Mouse (Mus musculus) liver, embryonic 12.5 days (tissue): ENCODE measurements around the gene Ctse. TPM values are rescaled to one million over a fixed set of nuclear protein-coding genes. Genes with fewer than 3 reads are reported as not detected.

Source experiments
- ATAC-seq: fragments of 200-750 bp; cut with Nextera tagmentation; 2 replicates; pipeline ENCODE4 v1.8.0; 2017; ENCODE audit warnings: moderate number of reproducible peaks, mild to moderate bottlenecking, moderate library complexity
- H3K27ac ChIP-seq: fragments of 300-500 bp; sonication (generic); 2 replicates; pipeline ENCODE4 v1.5.1; 2016; ENCODE audit warnings: mild to moderate bottlenecking
- H3K27me3 ChIP-seq: fragments of 300-500 bp; sonication (generic); replicated peaks from 2 replicates; pipeline ENCODE4 v1.6.1; 2016; ENCODE audit warnings: mild to moderate bottlenecking, moderate library complexity
- H3K36me3 ChIP-seq: fragments of 300-500 bp; sonication (generic); 2 replicates; pipeline ENCODE4 v1.6.1; 2016; ENCODE audit warnings: mild to moderate bottlenecking, moderate library complexity
- H3K4me1 ChIP-seq: fragments of 300-500 bp; sonication (generic); 2 replicates; pipeline ENCODE4 v1.6.1; 2016
- H3K4me2 ChIP-seq: fragments of 300-500 bp; sonication (generic); 2 replicates; pipeline ENCODE4 v1.6.1; 2016; ENCODE audit warnings: mild to moderate bottlenecking, moderate library complexity
- H3K4me3 ChIP-seq: fragments of 300-500 bp; sonication (generic); 2 replicates; pipeline ENCODE4 v1.5.1; 2016; ENCODE audit warnings: mild to moderate bottlenecking, moderate library complexity
- H3K9ac ChIP-seq: fragments of 300-500 bp; sonication (generic); 2 replicates; pipeline ENCODE4 v1.6.1; 2016; ENCODE audit warnings: mild to moderate bottlenecking, moderate library complexity
- H3K9me3 ChIP-seq: fragments of 300-500 bp; sonication (generic); replicated peaks from 2 replicates; pipeline ENCODE4 v1.6.1; 2016; ENCODE audit warnings: mild to moderate bottlenecking, moderate library complexity
- WGBS: fragments of 180-500 bp; shearing (Covaris S2); methylation state at CpG from one replicate; pipeline ENCODE4 v1.1.7; 2016; ENCODE audit not compliant: insufficient replicate concordance; 5-methylcytosine and 5-hydroxymethylcytosine counted together
- polyA plus RNA-seq: library from polyadenylated mRNA; unstranded; fragments of >200 nt; fragmentation: Nextera tagmentation; extraction: Ambion mirVana; gene quantifications from 2 replicates; pipeline ENCODE4 v1.2.1, GENCODE M21; 2016

The Ctse gene
- polyA plus RNA-seq, 1 experiment from 2014 or later: 12.6 TPM

- 1% methylated on average over 11 of the region's 11 CpGs for WGBS
- Histone ChIP-seq H3K36me3 (no peaks in the 10 kb centered on the region), H3K9me3 (no peaks in the 10 kb centered on the region), H3K27ac (no peak overlapping the region), H3K4me2 (peak overlapping the region; percentile 33), H3K4me1 (peaks cover 11% of the 10 kb centered on the region), H3K9ac (no peak overlapping the region), H3K27me3 (no peaks in the 10 kb centered on the region), H3K4me3 (no peak overlapping the region)
- ATAC-seq: peak; percentile 75
Measured at GRCm38 (mm10) chr1:131657945-131658354, 19.8 kb downstream of the Ctse start.

- Histone ChIP-seq H3K27me3 (no peaks in the 10 kb centered on the region), H3K4me2 (no peak overlapping the region), H3K27ac (no peak overlapping the region)
Measured at GRCm38 (mm10) chr1:131659512-131660085, 21.5 kb downstream of the Ctse start.

GRCm38 (mm10) chr1:131660266-131660665 lies 22.2 kb downstream of the Ctse start:
- Histone ChIP-seq H3K4me3 (no peak overlapping the region), H3K4me1 (peaks cover 20% of the 10 kb centered on the region), H3K9ac (no peak overlapping the region), H3K27me3 (no peaks in the 10 kb centered on the region), H3K36me3 (no peaks in the 10 kb centered on the region), H3K4me2 (no peak overlapping the region), H3K9me3 (no peaks in the 10 kb centered on the region), H3K27ac (no peak overlapping the region)
- ATAC-seq: no peak
- WGBS: 64% methylated on average over 2 of the region's 2 CpGs

More at GRCm38 (mm10) chr1:131659512-131660085, 21.5 kb downstream of the Ctse start:
- no peak overlapping the region for H3K4me3 ChIP-seq
- ATAC-seq: no peak
- peaks cover 20% of the 10 kb centered on the region for H3K4me1 ChIP-seq
- no peaks in the 10 kb centered on the region for H3K9me3 ChIP-seq
- H3K9ac ChIP-seq: no peak overlapping the region
- no peaks in the 10 kb centered on the region for H3K36me3 ChIP-seq
- WGBS: 65% methylated on average over 5 of the region's 5 CpGs

- WGBS: 54% methylated on average over 7 of the region's 7 CpGs
- H3K27ac ChIP-seq: no peak overlapping the region
Measured at GRCm38 (mm10) chr1:131660716-131661472, 22.8 kb downstream of the Ctse start.

GRCm38 (mm10) chr1:131661749-131662148 lies 23.6 kb downstream of the Ctse start:
- no peaks in the 10 kb centered on the region for H3K36me3 ChIP-seq
- peak; percentile 38; the same call in 1 of the 2 replicates for ATAC-seq
- H3K4me1 ChIP-seq: peaks cover 20% of the 10 kb centered on the region
- no peak overlapping the region for H3K4me3 ChIP-seq
- no peak overlapping the region for H3K27ac ChIP-seq
- 50% methylated on average over 3 of the region's 3 CpGs for WGBS
- H3K27me3 ChIP-seq: no peaks in the 10 kb centered on the region
- H3K9me3 ChIP-seq: no peaks in the 10 kb centered on the region
- no peak overlapping the region for H3K4me2 ChIP-seq
- H3K9ac ChIP-seq: no peak overlapping the region

More at GRCm38 (mm10) chr1:131660716-131661472, 22.8 kb downstream of the Ctse start:
- no peak for ATAC-seq
- no peaks in the 10 kb centered on the region for H3K36me3 ChIP-seq
- H3K4me1 ChIP-seq: peaks cover 20% of the 10 kb centered on the region
- no peaks in the 10 kb centered on the region for H3K27me3 ChIP-seq
- H3K4me2 ChIP-seq: no peak overlapping the region
- no peak overlapping the region for H3K9ac ChIP-seq
- H3K9me3 ChIP-seq: no peaks in the 10 kb centered on the region
- H3K4me3 ChIP-seq: no peak overlapping the region

GRCm38 (mm10) chr1:131663286-131663995 lies 25.3 kb downstream of the Ctse start:
- no peaks in the 10 kb centered on the region for H3K9me3 ChIP-seq
- no peak overlapping the region for H3K4me3 ChIP-seq
- H3K9ac ChIP-seq: no peak overlapping the region
- no peak overlapping the region for H3K27ac ChIP-seq
- no peak overlapping the region for H3K4me2 ChIP-seq
- H3K36me3 ChIP-seq: no peaks in the 10 kb centered on the region
- H3K27me3 ChIP-seq: no peaks in the 10 kb centered on the region
- H3K4me1 ChIP-seq: peaks cover 11% of the 10 kb centered on the region
- 59% methylated on average over 9 of the region's 9 CpGs for WGBS
- ATAC-seq: peak; percentile 63; the same call in 1 of the 2 replicates

GRCm38 (mm10) chr1:131664136-131664535 lies 26.0 kb downstream of the Ctse start:
- H3K4me2 ChIP-seq: no peak overlapping the region
- no peaks in the 10 kb centered on the region for H3K9me3 ChIP-seq
- H3K4me1 ChIP-seq: peaks cover 11% of the 10 kb centered on the region
- ATAC-seq: no peak
- H3K9ac ChIP-seq: no peak overlapping the region
- no peak overlapping the region for H3K27ac ChIP-seq
- no peak overlapping the region for H3K4me3 ChIP-seq
- H3K27me3 ChIP-seq: no peaks in the 10 kb centered on the region
- H3K36me3 ChIP-seq: no peaks in the 10 kb centered on the region
- WGBS: 87% methylated on average over 5 of the region's 5 CpGs

- peaks cover 11% of the 10 kb centered on the region for H3K4me1 ChIP-seq
- no peak overlapping the region for H3K4me3 ChIP-seq
- no peaks in the 10 kb centered on the region for H3K27me3 ChIP-seq
- no peak overlapping the region for H3K4me2 ChIP-seq
- no peaks in the 10 kb centered on the region for H3K36me3 ChIP-seq
- no peak for ATAC-seq
- H3K27ac ChIP-seq: no peak overlapping the region
- 79% methylated on average over 1 of the region's 1 CpGs for WGBS
- H3K9ac ChIP-seq: no peak overlapping the region
- no peaks in the 10 kb centered on the region for H3K9me3 ChIP-seq
Measured at GRCm38 (mm10) chr1:131665886-131666285, 27.8 kb downstream of the Ctse start.

GRCm38 (mm10) chr1:131671113-131671512 lies 33.0 kb downstream of the Ctse start:
- Histone ChIP-seq H3K36me3 (no peaks in the 10 kb centered on the region), H3K4me3 (no peak overlapping the region), H3K27me3 (no peaks in the 10 kb centered on the region), H3K4me1 (no peaks in the 10 kb centered on the region), H3K27ac (no peak overlapping the region), H3K9me3 (no peaks in the 10 kb centered on the region), H3K9ac (no peak overlapping the region), H3K4me2 (no peak overlapping the region)
- 68% methylated on average over 8 of the region's 8 CpGs for WGBS
- ATAC-seq: no peak

- Histone ChIP-seq H3K4me1 (no peaks in the 10 kb centered on the region), H3K4me3 (no peak overlapping the region), H3K36me3 (no peaks in the 10 kb centered on the region), H3K4me2 (no peak overlapping the region), H3K27ac (no peak overlapping the region), H3K9ac (no peak overlapping the region), H3K9me3 (no peaks in the 10 kb centered on the region), H3K27me3 (no peaks in the 10 kb centered on the region)
- ATAC-seq: no peak
- 22% methylated on average over 7 of the region's 7 CpGs for WGBS
Measured at GRCm38 (mm10) chr1:131672361-131672760, 34.3 kb downstream of the Ctse start.

- Histone ChIP-seq H3K4me1 (no peaks in the 10 kb centered on the region), H3K4me2 (no peak overlapping the region), H3K4me3 (no peak overlapping the region), H3K27me3 (no peaks in the 10 kb centered on the region), H3K9ac (no peak overlapping the region), H3K36me3 (no peaks in the 10 kb centered on the region), H3K27ac (no peak overlapping the region), H3K9me3 (no peaks in the 10 kb centered on the region)
- 63% methylated on average over 5 of the region's 5 CpGs for WGBS
- no peak for ATAC-seq
Measured at GRCm38 (mm10) chr1:131679644-131680043, 41.5 kb downstream of the Ctse start.

GRCm38 (mm10) chr1:131687739-131688138 lies 49.6 kb downstream of the Ctse start:
- H3K36me3 ChIP-seq: no peaks in the 10 kb centered on the region
- no peak overlapping the region for H3K4me2 ChIP-seq
- H3K4me1 ChIP-seq: no peaks in the 10 kb centered on the region
- H3K27me3 ChIP-seq: no peaks in the 10 kb centered on the region; the same call in 1 of the 2 replicates
- H3K9ac ChIP-seq: no peak overlapping the region
- H3K27ac ChIP-seq: no peak overlapping the region
- no peak overlapping the region for H3K4me3 ChIP-seq
- H3K9me3 ChIP-seq: no peaks in the 10 kb centered on the region
- no peak for ATAC-seq
- 86% methylated on average over 2 of the region's 2 CpGs for WGBS
